Mouse (Mus musculus): ENCODE measurements around the gene S100a16. TPM values are rescaled to one million over a fixed set of nuclear protein-coding genes. Genes with fewer than 3 reads are reported as not detected.

S100a16 gene
- polyA plus RNA-seq, 1 experiment from 2014 or later: 36.6 TPM

- Histone ChIP-seq H3K27ac (no peak overlapping the region), H3K9me3 (no peaks in the 10 kb centered on the region), H3K36me3 (no peaks in the 10 kb centered on the region), H3K4me1 (no peaks in the 10 kb centered on the region; the same call in 1 of the 2 replicates), H3K27me3 (ENCODE audit: insufficient read depth, poor library complexity, severe bottlenecking) (no peaks in the 10 kb centered on the region), H3K4me3 (no peak overlapping the region)
- WGBS: 73% methylated on average over 10 of the region's 10 CpGs
- DNase-seq (ENCODE audit: low spot score): no peak
Measured at GRCm38 (mm10) chr3:90576351-90577001, 39.4 kb downstream of the S100a16 start.

GRCm38 (mm10) chr3:90579433-90579832 lies 42.4 kb downstream of the S100a16 start:
- Histone ChIP-seq H3K9me3 (no peaks in the 10 kb centered on the region), H3K4me1 (peaks cover 10% of the 10 kb centered on the region), H3K4me3 (no peak overlapping the region), H3K27ac (no peak overlapping the region), H3K27me3 (ENCODE audit: insufficient read depth, poor library complexity, severe bottlenecking) (no peaks in the 10 kb centered on the region), H3K36me3 (no peaks in the 10 kb centered on the region)
- WGBS: 60% methylated on average over 7 of the region's 7 CpGs
- no peak for DNase-seq (ENCODE audit: low spot score)

- no peaks in the 10 kb centered on the region for H3K36me3 ChIP-seq
- no peak overlapping the region for H3K27ac ChIP-seq
- no peak overlapping the region for H3K4me3 ChIP-seq
- no peaks in the 10 kb centered on the region for H3K9me3 ChIP-seq
- 92% methylated on average over 5 of the region's 5 CpGs for WGBS
- no peak for DNase-seq (ENCODE audit: low spot score)
- no peaks in the 10 kb centered on the region for H3K27me3 ChIP-seq (ENCODE audit: insufficient read depth, poor library complexity, severe bottlenecking)
- peaks cover 10% of the 10 kb centered on the region for H3K4me1 ChIP-seq
Measured at GRCm38 (mm10) chr3:90581141-90581540, 44.1 kb downstream of the S100a16 start.

- H3K36me3 ChIP-seq: no peaks in the 10 kb centered on the region
- no peak for DNase-seq (ENCODE audit: low spot score)
- no peaks in the 10 kb centered on the region for H3K27me3 ChIP-seq (ENCODE audit: insufficient read depth, poor library complexity, severe bottlenecking)
- no peaks in the 10 kb centered on the region for H3K9me3 ChIP-seq
- H3K4me1 ChIP-seq: peaks cover 15% of the 10 kb centered on the region
- no peak overlapping the region for H3K4me3 ChIP-seq
- WGBS: 98% methylated on average over 1 of the region's 1 CpGs
- H3K27ac ChIP-seq: no peak overlapping the region
Measured at GRCm38 (mm10) chr3:90582156-90582555, 45.1 kb downstream of the S100a16 start.

- H3K4me3 ChIP-seq: no peak overlapping the region
- 80% methylated on average over 4 of the region's 4 CpGs for WGBS
- no peaks in the 10 kb centered on the region for H3K27me3 ChIP-seq (ENCODE audit: insufficient read depth, poor library complexity, severe bottlenecking)
- peaks cover 17% of the 10 kb centered on the region for H3K4me1 ChIP-seq
- no peaks in the 10 kb centered on the region for H3K9me3 ChIP-seq
- no peak for DNase-seq (ENCODE audit: low spot score)
- H3K27ac ChIP-seq: no peak overlapping the region
- H3K36me3 ChIP-seq: no peaks in the 10 kb centered on the region
Measured at GRCm38 (mm10) chr3:90582556-90582955, 45.5 kb downstream of the S100a16 start.

GRCm38 (mm10) chr3:90583893-90584292 lies 46.8 kb downstream of the S100a16 start:
- H3K27ac ChIP-seq: no peak overlapping the region
- 40% methylated on average over 3 of the region's 3 CpGs for WGBS
- no peak overlapping the region for H3K4me3 ChIP-seq
- no peaks in the 10 kb centered on the region for H3K9me3 ChIP-seq
- no peak for DNase-seq (ENCODE audit: low spot score)
- peaks cover 17% of the 10 kb centered on the region for H3K4me1 ChIP-seq
- H3K27me3 ChIP-seq (ENCODE audit: insufficient read depth, poor library complexity, severe bottlenecking): no peaks in the 10 kb centered on the region
- H3K36me3 ChIP-seq: no peaks in the 10 kb centered on the region

GRCm38 (mm10) chr3:90585595-90585994 lies 48.5 kb downstream of the S100a16 start:
- Histone ChIP-seq H3K4me1 (peaks cover 17% of the 10 kb centered on the region; the same call in 1 of the 2 replicates), H3K27ac (no peak overlapping the region), H3K27me3 (ENCODE audit: insufficient read depth, poor library complexity, severe bottlenecking) (no peaks in the 10 kb centered on the region), H3K36me3 (no peaks in the 10 kb centered on the region), H3K4me3 (no peak overlapping the region), H3K9me3 (no peaks in the 10 kb centered on the region)
- 28% methylated on average over 5 of the region's 5 CpGs for WGBS
- DNase-seq (ENCODE audit: low spot score): peak; percentile 88

- DNase-seq (ENCODE audit: low spot score): no peak
- Histone ChIP-seq H3K27ac (0 out of 2 replicates have a peak overlapping the region, but pooled peaks have one; percentile 6), H3K27me3 (ENCODE audit: insufficient read depth, poor library complexity, severe bottlenecking) (no peaks in the 10 kb centered on the region)
Measured at GRCm38 (mm10) chr3:90586016-90586643, 49.1 kb downstream of the S100a16 start.

GRCm38 (mm10) chr3:90586906-90587305 lies 49.9 kb downstream of the S100a16 start:
- no peaks in the 10 kb centered on the region for H3K36me3 ChIP-seq
- no peaks in the 10 kb centered on the region for H3K27me3 ChIP-seq (ENCODE audit: insufficient read depth, poor library complexity, severe bottlenecking)
- peaks cover 17% of the 10 kb centered on the region; the same call in 1 of the 2 replicates for H3K4me1 ChIP-seq
- H3K9me3 ChIP-seq: no peaks in the 10 kb centered on the region
- H3K4me3 ChIP-seq: no peak overlapping the region
- WGBS: 46% methylated on average over 10 of the region's 10 CpGs
- DNase-seq (ENCODE audit: low spot score): no peak
- peak overlapping the region; percentile 62 for H3K27ac ChIP-seq

More at GRCm38 (mm10) chr3:90586016-90586643, 49.1 kb downstream of the S100a16 start:
- Histone ChIP-seq H3K36me3 (no peaks in the 10 kb centered on the region), H3K4me1 (peaks cover 17% of the 10 kb centered on the region; the same call in 1 of the 2 replicates), H3K4me3 (no peak overlapping the region), H3K9me3 (no peaks in the 10 kb centered on the region)
- 84% methylated on average over 15 of the region's 15 CpGs for WGBS

GRCm38 (mm10) chr3:90587361-90588101 lies 50.5 kb downstream of the S100a16 start:
- WGBS: 82% methylated on average over 14 of the region's 14 CpGs
- Histone ChIP-seq H3K27me3 (ENCODE audit: insufficient read depth, poor library complexity, severe bottlenecking) (no peaks in the 10 kb centered on the region), H3K4me1 (peaks cover 17% of the 10 kb centered on the region; the same call in 1 of the 2 replicates), H3K27ac (peak overlapping the region; percentile 62), H3K9me3 (no peaks in the 10 kb centered on the region), H3K36me3 (no peaks in the 10 kb centered on the region), H3K4me3 (no peak overlapping the region)
- no peak for DNase-seq (ENCODE audit: low spot score)

- 72% methylated on average over 6 of the region's 6 CpGs for WGBS
Measured at GRCm38 (mm10) chr3:90589390-90589789, 52.3 kb downstream of the S100a16 start.

GRCm38 (mm10) chr3:90589947-90590346 lies 52.9 kb downstream of the S100a16 start, which contains the start of gene S100a2:
Gene S100a2, plus strand, starts transcription at chr3:90590247.
- WGBS: 75% methylated on average over 8 of the region's 8 CpGs

More at GRCm38 (mm10) chr3:90589390-90589789, 52.3 kb downstream of the S100a16 start:
- H3K9me3 ChIP-seq: no peaks in the 10 kb centered on the region; the same call in 1 of the 2 replicates
- no peaks in the 10 kb centered on the region for H3K27me3 ChIP-seq (ENCODE audit: insufficient read depth, poor library complexity, severe bottlenecking)
- DNase-seq (ENCODE audit: low spot score): no peak
- no peaks in the 10 kb centered on the region for H3K36me3 ChIP-seq
- peak overlapping the region; percentile 64; the same call in 1 of the 2 replicates for H3K27ac ChIP-seq
- H3K4me1 ChIP-seq: peaks cover 7% of the 10 kb centered on the region; the same call in 1 of the 2 replicates
- H3K4me3 ChIP-seq: no peak overlapping the region

More at GRCm38 (mm10) chr3:90589947-90590346, 52.9 kb downstream of the S100a16 start, which contains the start of gene S100a2:
- no peak for DNase-seq (ENCODE audit: low spot score)
- no peaks in the 10 kb centered on the region for H3K27me3 ChIP-seq (ENCODE audit: insufficient read depth, poor library complexity, severe bottlenecking)
- H3K36me3 ChIP-seq: no peaks in the 10 kb centered on the region
- peak within 1 kb of the TSS; percentile 64; the same call in 1 of the 2 replicates for H3K27ac ChIP-seq
- no peak within 1 kb of the TSS for H3K4me3 ChIP-seq
- no peaks in the 10 kb centered on the region; the same call in 1 of the 2 replicates for H3K9me3 ChIP-seq
- peaks cover 7% of the 10 kb centered on the region; the same call in 1 of the 2 replicates for H3K4me1 ChIP-seq
